ENCODE assay signal across 7 mouse cellular contexts in genomic region chr3:35933405-35933777, GRCm38 (mm10). TPM values are rescaled to one million over a fixed set of nuclear protein-coding genes. Genes with fewer than 3 reads are reported as not detected.
DNase-seq lines count a peak whose midpoint lies in the region; ATAC-seq lines count a peak whose summit lies in the region.

No protein-coding gene starts in this region.

- peak; percentile 21 for DNase-seq in right cerebral cortex, postnatal 4 days
- no peak for DNase-seq in right cerebral cortex, postnatal 25 days
- DNase-seq in forebrain, embryonic 10.5 days (ENCODE audit: extremely low spot score, low spot score), result peak; percentile 40
- peak; percentile 26 for DNase-seq in lung, postnatal 25 days (ENCODE audit: low spot score)
- DNase-seq in spleen, adult 18-20 months, result peak; percentile 10 to 35

- peak; percentile 57 for ATAC-seq in activated CD4-positive, CD25-positive, alpha-beta regulatory T cell, adult 4 months
- peak; percentile 48 for ATAC-seq in intestine, embryonic 15.5 days

- H3K36me3 ChIP-seq in forebrain, embryonic 10.5 days (replicated peaks), result peaks cover 4% of the 10 kb centered on the region; the same call in 1 of the 2 replicates
- H3K36me3 ChIP-seq in intestine, embryonic 15.5 days, result peaks cover 3% of the 10 kb centered on the region; the same call in 1 of the 2 replicates

- peak overlapping the region; percentile 83 for H3K4me2 ChIP-seq in intestine, embryonic 15.5 days (replicated peaks)

- H3K9ac ChIP-seq in intestine, embryonic 15.5 days, result peak overlapping the region; percentile 99

- H3K27ac ChIP-seq in forebrain, embryonic 10.5 days, result peak overlapping the region; percentile 97
- H3K27ac ChIP-seq in intestine, embryonic 15.5 days, result peak overlapping the region; percentile 95

- H3K4me3 ChIP-seq in forebrain, embryonic 10.5 days, result peak overlapping the region; percentile 90
- H3K4me3 ChIP-seq in intestine, embryonic 15.5 days (replicated peaks), result peak overlapping the region; percentile 98

- no peaks in the 10 kb centered on the region for H3K27me3 ChIP-seq in forebrain, embryonic 10.5 days (ENCODE audit: poor library complexity, severe bottlenecking)
- H3K27me3 ChIP-seq in intestine, embryonic 15.5 days (replicated peaks), result no peaks in the 10 kb centered on the region

- H3K9me3 ChIP-seq in forebrain, embryonic 10.5 days, result no peaks in the 10 kb centered on the region
- H3K9me3 ChIP-seq in intestine, embryonic 15.5 days, result no peaks in the 10 kb centered on the region

- 4% methylated on average over 14 of the region's 14 CpGs for WGBS in forebrain, embryonic 10.5 days
- WGBS in intestine, embryonic 15.5 days, result under 1% methylated on average over 14 of the region's 14 CpGs

- H3K4me1 ChIP-seq in forebrain, embryonic 10.5 days, result peaks cover 38% of the 10 kb centered on the region
- peaks cover 12% of the 10 kb centered on the region for H3K4me1 ChIP-seq in intestine, embryonic 15.5 days (replicated peaks)

RNA-seq across cellular contexts. Expression of gene Dcun1d1, which starts 3.9 kb away (rescaled TPM):
- 100 to 1,000 TPM; 110 to 118 TPM for polyA plus RNA-seq in activated CD4-positive, CD25-positive, alpha-beta regulatory T cell, adult 4 months (2017; shearing (Covaris generic))
- polyA plus RNA-seq in forebrain, embryonic 10.5 days (2016; fragmentation: Nextera tagmentation; extraction: Ambion mirVana), result 111 and 117 TPM in 2 replicates
- 83.6 and 105 TPM in 2 replicates for polyA plus RNA-seq in intestine, embryonic 15.5 days (2015; fragmentation: Nextera tagmentation; extraction: Ambion mirVana)
